In genomic region chr3:117614856-117615255, GRCm38 (mm10) we compare ENCODE assay signal across 24 mouse cellular contexts. TPM values are rescaled to one million over a fixed set of nuclear protein-coding genes. Genes with fewer than 3 reads are reported as not detected.
DNase-seq lines count a peak whose midpoint lies in the region; ATAC-seq lines count a peak whose summit lies in the region.
"Had no signal": no experiment of that assay in that cellular context is flagged by ENCODE, and none has a peak within 500 bp of the region (broad histone marks: within the 10 kb centered on the region; RNA-seq: fewer than 3 reads in every experiment).

No protein-coding gene starts in this region.

- H3K36me3 ChIP-seq in forebrain, embryonic 13.5 days (ENCODE audit: poor library complexity, severe bottlenecking) = no peaks in the 10 kb centered on the region
- no peaks in the 10 kb centered on the region for H3K36me3 ChIP-seq in forebrain, embryonic 12.5 days (replicated peaks)
- no peaks in the 10 kb centered on the region for H3K36me3 ChIP-seq in heart, embryonic 12.5 days
- no peaks in the 10 kb centered on the region for H3K36me3 ChIP-seq in midbrain, embryonic 14.5 days (ENCODE audit: control insufficient read depth, insufficient read depth, low read length)
- H3K36me3 ChIP-seq in midbrain, embryonic 13.5 days = no peaks in the 10 kb centered on the region
- H3K36me3 ChIP-seq: embryonic facial prominence, embryonic 12.5 days; embryonic facial prominence, embryonic 15.5 days; heart, embryonic 13.5 days had no signal

- no peak overlapping the region for H3K4me2 ChIP-seq in forebrain, embryonic 13.5 days
- H3K4me2 ChIP-seq in forebrain, embryonic 12.5 days = no peak overlapping the region
- no peak overlapping the region for H3K4me2 ChIP-seq in heart, embryonic 12.5 days
- no peak overlapping the region for H3K4me2 ChIP-seq in midbrain, embryonic 14.5 days (ENCODE audit: low read length)
- H3K4me2 ChIP-seq in midbrain, embryonic 13.5 days (replicated peaks) = no peak overlapping the region
- H3K4me2 ChIP-seq: embryonic facial prominence, embryonic 12.5 days; embryonic facial prominence, embryonic 15.5 days; heart, embryonic 13.5 days; hindbrain, embryonic 14.5 days had no signal

- no peak overlapping the region for H3K4me3 ChIP-seq in forebrain, embryonic 13.5 days
- no peak overlapping the region for H3K4me3 ChIP-seq in forebrain, embryonic 12.5 days (replicated peaks)
- no peak overlapping the region for H3K4me3 ChIP-seq in heart, embryonic 12.5 days
- H3K4me3 ChIP-seq in midbrain, embryonic 14.5 days (replicated peaks; ENCODE audit: low read depth, low read length) = no peak overlapping the region
- no peak overlapping the region for H3K4me3 ChIP-seq in midbrain, embryonic 13.5 days (replicated peaks)
- H3K4me3 ChIP-seq: embryonic facial prominence, embryonic 12.5 days; embryonic facial prominence, embryonic 15.5 days; heart, embryonic 13.5 days had no signal

- no peak overlapping the region for H3K9ac ChIP-seq in forebrain, embryonic 13.5 days
- H3K9ac ChIP-seq in forebrain, embryonic 12.5 days = no peak overlapping the region
- H3K9ac ChIP-seq in heart, embryonic 12.5 days = no peak overlapping the region
- H3K9ac ChIP-seq in midbrain, embryonic 14.5 days (replicated peaks; ENCODE audit: low read length) = no peak overlapping the region
- no peak overlapping the region for H3K9ac ChIP-seq in midbrain, embryonic 13.5 days (replicated peaks)
- H3K9ac ChIP-seq: embryonic facial prominence, embryonic 12.5 days; embryonic facial prominence, embryonic 15.5 days; heart, embryonic 13.5 days; hindbrain, embryonic 14.5 days had no signal

- H3K27ac ChIP-seq in forebrain, embryonic 13.5 days = no peak overlapping the region
- no peak overlapping the region for H3K27ac ChIP-seq in forebrain, embryonic 12.5 days
- H3K27ac ChIP-seq in heart, embryonic 12.5 days (ENCODE audit: poor library complexity, severe bottlenecking) = no peak overlapping the region
- H3K27ac ChIP-seq in midbrain, embryonic 14.5 days (replicated peaks; ENCODE audit: low read depth, low read length) = 0 out of 2 replicates have a peak overlapping the region, but pooled peaks have one; percentile 5
- H3K27ac ChIP-seq in midbrain, embryonic 13.5 days = no peak overlapping the region
- H3K27ac ChIP-seq: embryonic facial prominence, embryonic 12.5 days; embryonic facial prominence, embryonic 15.5 days; heart, embryonic 13.5 days; hindbrain, embryonic 14.5 days; hindbrain, postnatal 0 days had no signal

- H3K9me3 ChIP-seq in forebrain, embryonic 13.5 days (replicated peaks) = no peaks in the 10 kb centered on the region
- no peaks in the 10 kb centered on the region for H3K9me3 ChIP-seq in forebrain, embryonic 12.5 days
- H3K9me3 ChIP-seq in heart, embryonic 12.5 days (replicated peaks) = no peaks in the 10 kb centered on the region
- H3K9me3 ChIP-seq in midbrain, embryonic 14.5 days (ENCODE audit: control insufficient read depth, low read length) = no peaks in the 10 kb centered on the region
- no peaks in the 10 kb centered on the region for H3K9me3 ChIP-seq in midbrain, embryonic 13.5 days
- H3K9me3 ChIP-seq: embryonic facial prominence, embryonic 12.5 days; embryonic facial prominence, embryonic 15.5 days; heart, embryonic 13.5 days had no signal

- peaks cover 5% of the 10 kb centered on the region for H3K4me1 ChIP-seq in forebrain, embryonic 13.5 days
- no peaks in the 10 kb centered on the region for H3K4me1 ChIP-seq in forebrain, embryonic 12.5 days
- peaks cover 18% of the 10 kb centered on the region for H3K4me1 ChIP-seq in heart, embryonic 12.5 days (replicated peaks)
- H3K4me1 ChIP-seq in midbrain, embryonic 14.5 days (ENCODE audit: control insufficient read depth, insufficient read depth, low read length) = no peaks in the 10 kb centered on the region
- H3K4me1 ChIP-seq in midbrain, embryonic 13.5 days (replicated peaks) = no peaks in the 10 kb centered on the region
- H3K4me1 ChIP-seq: embryonic facial prominence, embryonic 12.5 days; embryonic facial prominence, embryonic 15.5 days had no signal

- no peaks in the 10 kb centered on the region for H3K27me3 ChIP-seq in forebrain, embryonic 13.5 days
- H3K27me3 ChIP-seq in forebrain, embryonic 12.5 days = no peaks in the 10 kb centered on the region
- H3K27me3 ChIP-seq in heart, embryonic 12.5 days (replicated peaks) = no peaks in the 10 kb centered on the region
- no peaks in the 10 kb centered on the region for H3K27me3 ChIP-seq in midbrain, embryonic 14.5 days (ENCODE audit: control insufficient read depth, insufficient read depth, low read length)
- H3K27me3 ChIP-seq in midbrain, embryonic 13.5 days = no peaks in the 10 kb centered on the region
- H3K27me3 ChIP-seq: embryonic facial prominence, embryonic 12.5 days; embryonic facial prominence, embryonic 15.5 days; heart, embryonic 13.5 days had no signal

- DNase-seq in heart, adult 11 months = peak; percentile 37
- DNase-seq in midbrain, embryonic 14.5 days = no peak
- no peak for DNase-seq in urinary bladder, adult 2 months (ENCODE audit: low spot score)
- DNase-seq: adrenal gland, adult 8-10 months; adrenal gland, postnatal 25 days; cerebellum, adult 18-20 months; cerebellum, adult 9-10 months; cerebellum, postnatal 25 days; gastrocnemius, postnatal 14 days; heart, adult 18-20 months; heart, postnatal 14 days; heart, postnatal 4 days had no signal

- 68% methylated on average over 1 of the region's 1 CpGs for WGBS in forebrain, embryonic 13.5 days
- WGBS in forebrain, embryonic 12.5 days = 67% methylated on average over 1 of the region's 1 CpGs
- 57% methylated on average over 1 of the region's 1 CpGs for WGBS in heart, embryonic 12.5 days
- WGBS in midbrain, embryonic 14.5 days = 54% methylated on average over 1 of the region's 1 CpGs
- WGBS in midbrain, embryonic 13.5 days = 61% methylated on average over 1 of the region's 1 CpGs

- peak; percentile 70; the same call in 1 of the 2 replicates for ATAC-seq in forebrain, embryonic 13.5 days
- no peak for ATAC-seq in forebrain, embryonic 12.5 days (ENCODE audit: low FRiP score)
- no peak for ATAC-seq in heart, embryonic 12.5 days (ENCODE audit: insufficient number of reproducible peaks, low FRiP score)
- 0 out of 2 replicates have a peak, but pooled peaks have one; percentile 27 for ATAC-seq in midbrain, embryonic 14.5 days (ENCODE audit: low FRiP score, low TSS enrichment)
- no peak for ATAC-seq in midbrain, embryonic 13.5 days
- ATAC-seq: activated CD4-positive, CD25-positive, alpha-beta regulatory T cell, adult 4 months; hindbrain, postnatal 0 days; inflammation-experienced regulatory T-cells, adult 6 months; intestine, embryonic 16.5 days had no signal

RNA-seq across cellular contexts. Expression of gene Plppr5, which starts 40.2 kb away (rescaled TPM):
- 1.7 and 2.0 TPM in 2 replicates for polyA plus RNA-seq in forebrain, embryonic 13.5 days (2015; fragmentation: Nextera tagmentation; extraction: Ambion mirVana)
- 0.36 and 0.50 TPM in 2 replicates for polyA plus RNA-seq in forebrain, embryonic 12.5 days (2016; fragmentation: Nextera tagmentation; extraction: Ambion mirVana)
- polyA plus RNA-seq in heart, embryonic 12.5 days (2016; fragmentation: Nextera tagmentation; extraction: Ambion mirVana) = 4.8 and 5.6 TPM in 2 replicates
- polyA plus RNA-seq in midbrain, embryonic 14.5 days (2014; fragmentation: Nextera tagmentation; extraction: Ambion mirVana) = 5.8 and 6.6 TPM in 2 replicates
- 1.8 and 2.0 TPM in 2 replicates for polyA plus RNA-seq in midbrain, embryonic 13.5 days (2015; fragmentation: Nextera tagmentation; extraction: Ambion mirVana)
- polyA plus RNA-seq in urinary bladder, adult 2 months (2012; rRNA removed) = 1.4 TPM in 2 replicates
- polyA plus RNA-seq: activated CD4-positive, CD25-positive, alpha-beta regulatory T cell, adult 4 months; inflammation-experienced regulatory T-cells, adult 6 months had no signal

Comparison
In these comparisons a context has a peak if more than half of its experiments do, and no peak if none do; other contexts are left out.
1. ATAC-seq: peak in forebrain, embryonic 13.5 days (single experiment) and midbrain, embryonic 14.5 days (single experiment); none in forebrain, embryonic 12.5 days (single experiment), heart, embryonic 12.5 days (single experiment) and midbrain, embryonic 13.5 days (single experiment).